In the genomic region with DNA sequence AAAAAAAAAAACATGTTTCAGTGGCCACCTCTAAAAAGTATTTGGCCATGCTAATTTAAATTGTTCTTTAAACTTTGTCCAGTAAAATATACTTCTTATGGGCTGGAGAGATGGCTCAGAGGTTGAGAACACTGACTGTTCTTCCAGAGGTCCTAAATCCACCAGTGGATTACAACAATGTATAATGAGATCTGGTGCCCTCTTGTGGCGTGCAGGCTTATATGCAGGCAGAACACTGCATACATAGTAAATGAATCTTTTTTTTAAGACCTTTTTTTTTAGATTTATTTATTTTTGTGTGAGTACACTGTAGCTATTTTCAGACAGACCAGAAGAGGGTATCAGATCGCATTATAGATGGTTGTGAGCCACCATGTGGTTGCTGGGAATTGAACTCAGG, we compare ENCODE assay signal across 7 mouse cellular contexts. TPM values are rescaled to one million over a fixed set of nuclear protein-coding genes. Genes with fewer than 3 reads are reported as not detected.
DNase-seq lines count a peak whose midpoint lies in the region; ATAC-seq and TF ChIP-seq lines count a peak whose summit lies in the region.

No protein-coding gene starts in this region.

- ATAC-seq in hindbrain, embryonic 14.5 days (ENCODE audit: low FRiP score), result no peak
- ATAC-seq in hindbrain, embryonic 12.5 days (ENCODE audit: low FRiP score), result no peak

- no peak overlapping the region for H3K4me2 ChIP-seq in hindbrain, embryonic 14.5 days (replicated peaks)
- no peak overlapping the region for H3K4me2 ChIP-seq in hindbrain, embryonic 12.5 days (replicated peaks)

- no peaks in the 10 kb centered on the region for H3K27me3 ChIP-seq in hindbrain, embryonic 14.5 days (ENCODE audit: control insufficient read depth, insufficient read depth, low read length)
- no peaks in the 10 kb centered on the region for H3K27me3 ChIP-seq in hindbrain, embryonic 12.5 days
- no peaks in the 10 kb centered on the region for H3K27me3 ChIP-seq in E14TG2a.4 (ENCODE audit: insufficient read depth, low read length)

- TF ChIP-seq CTCF in E14TG2a.4 (conservative IDR thresholded peaks at IDR 0.05; ENCODE audit: low read length), result peak; percentile 27

- no peak overlapping the region for H3K27ac ChIP-seq in hindbrain, embryonic 14.5 days
- no peak overlapping the region for H3K27ac ChIP-seq in hindbrain, embryonic 12.5 days

- H3K9ac ChIP-seq in hindbrain, embryonic 14.5 days, result no peak overlapping the region
- no peak overlapping the region for H3K9ac ChIP-seq in hindbrain, embryonic 12.5 days

- no peak overlapping the region for H3K4me3 ChIP-seq in hindbrain, embryonic 14.5 days (replicated peaks; ENCODE audit: low read length)
- H3K4me3 ChIP-seq in hindbrain, embryonic 12.5 days, result no peak overlapping the region
- H3K4me3 ChIP-seq in E14TG2a.4 (replicated peaks; ENCODE audit: low read length), result no peak overlapping the region

- H3K4me1 ChIP-seq in hindbrain, embryonic 14.5 days (replicated peaks; ENCODE audit: control insufficient read depth, insufficient read depth, low read length), result no peaks in the 10 kb centered on the region
- no peaks in the 10 kb centered on the region for H3K4me1 ChIP-seq in hindbrain, embryonic 12.5 days
- no peaks in the 10 kb centered on the region for H3K4me1 ChIP-seq in E14TG2a.4 (replicated peaks; ENCODE audit: low read depth, low read length)

- WGBS in hindbrain, embryonic 14.5 days, result 76% methylated on average over 2 of the region's 2 CpGs
- 59% methylated on average over 2 of the region's 2 CpGs for WGBS in hindbrain, embryonic 12.5 days

- DNase-seq in hindbrain, embryonic 14.5 days (ENCODE audit: low spot score), result peak; percentile 34
- peak; percentile 47 for DNase-seq in 416B (ENCODE audit: low read depth)
- DNase-seq in induced T-regulatory cell, adult 2 months (ENCODE audit: low read depth), result peak; percentile 48
- no peak for DNase-seq in frontal cortex, postnatal 25 days (ENCODE audit: low spot score in 2 of 2)
- DNase-seq in ovary, postnatal 10 days (ENCODE audit: low spot score), result no peak

- H3K9me3 ChIP-seq in hindbrain, embryonic 14.5 days (ENCODE audit: control insufficient read depth, low read length), result no peaks in the 10 kb centered on the region
- no peaks in the 10 kb centered on the region for H3K9me3 ChIP-seq in hindbrain, embryonic 12.5 days (replicated peaks)
- no peaks in the 10 kb centered on the region for H3K9me3 ChIP-seq in E14TG2a.4 (ENCODE audit: low read length)

- peaks cover 56% of the 10 kb centered on the region for H3K36me3 ChIP-seq in hindbrain, embryonic 14.5 days (replicated peaks; ENCODE audit: control insufficient read depth, insufficient read depth)
- peaks cover 24% of the 10 kb centered on the region for H3K36me3 ChIP-seq in hindbrain, embryonic 12.5 days
- peaks cover 28% of the 10 kb centered on the region for H3K36me3 ChIP-seq in E14TG2a.4 (ENCODE audit: insufficient read depth, low read length)

RNA-seq across cellular contexts. Expression of gene Phf6, which starts 37.6 kb away (rescaled TPM):
- polyA plus RNA-seq in hindbrain, embryonic 14.5 days (2014; fragmentation: Nextera tagmentation; extraction: Ambion mirVana), result 71.2 and 81.7 TPM in 2 replicates
- polyA plus RNA-seq in hindbrain, embryonic 12.5 days (2016; fragmentation: Nextera tagmentation; extraction: Ambion mirVana), result 97.7 and 103 TPM in 2 replicates

RNA-seq across cellular contexts. Expression of gene Hprt, which starts 38.2 kb away (rescaled TPM):
- 137 and 139 TPM in 2 replicates for polyA plus RNA-seq in hindbrain, embryonic 14.5 days (2014; fragmentation: Nextera tagmentation; extraction: Ambion mirVana)
- polyA plus RNA-seq in hindbrain, embryonic 12.5 days (2016; fragmentation: Nextera tagmentation; extraction: Ambion mirVana), result 54.8 and 57.3 TPM in 2 replicates

Comparison
In these comparisons a context has a peak if more than half of its experiments do, and no peak if none do; other contexts are left out.
1. DNase-seq: peak in hindbrain, embryonic 14.5 days (single experiment), 416B (single experiment) and induced T-regulatory cell, adult 2 months (single experiment); none in frontal cortex, postnatal 25 days (0 of 2) and ovary, postnatal 10 days (single experiment).